In the genomic region with DNA sequence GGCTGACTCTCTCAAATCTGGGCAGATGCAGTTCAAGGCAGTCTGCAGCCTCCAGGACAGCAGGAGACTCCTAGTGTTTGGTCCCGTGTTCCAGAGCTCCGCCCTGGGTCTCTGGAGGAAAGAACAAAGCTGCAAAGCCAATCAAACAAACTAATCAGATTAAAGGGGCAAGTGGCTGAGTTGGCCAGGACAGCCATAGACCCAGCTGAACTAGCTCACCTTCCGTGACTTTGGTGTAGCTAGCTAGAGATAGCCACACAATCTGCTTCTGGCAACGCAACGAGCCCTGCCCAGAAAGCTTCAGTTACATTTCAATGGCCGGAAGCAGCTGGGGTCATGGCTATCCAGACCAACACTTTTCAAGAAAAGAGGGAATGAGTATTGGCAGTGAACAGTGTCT, we compare ENCODE assay signal across 16 mouse cellular contexts. TPM values are rescaled to one million over a fixed set of nuclear protein-coding genes. Genes with fewer than 3 reads are reported as not detected.
DNase-seq lines count a peak whose midpoint lies in the region; ATAC-seq and TF ChIP-seq lines count a peak whose summit lies in the region.
"Had no signal": no experiment of that assay in that cellular context is flagged by ENCODE, and none has a peak within 500 bp of the region (broad histone marks: within the 10 kb centered on the region; RNA-seq: fewer than 3 reads in every experiment).

No protein-coding gene starts in this region.

- no peaks in the 10 kb centered on the region for H3K27me3 ChIP-seq in embryonic facial prominence, embryonic 11.5 days (ENCODE audit: control insufficient read depth, insufficient read depth, low read length)
- H3K27me3 ChIP-seq in embryonic facial prominence, embryonic 10.5 days (replicated peaks; ENCODE audit: low read depth, poor library complexity, severe bottlenecking) = no peaks in the 10 kb centered on the region
- no peaks in the 10 kb centered on the region for H3K27me3 ChIP-seq in kidney, embryonic 16.5 days (ENCODE audit: insufficient read depth, low read length)
- H3K27me3 ChIP-seq: embryonic facial prominence, embryonic 12.5 days; limb, embryonic 15.5 days; midbrain, embryonic 12.5 days had no signal

- no peak overlapping the region for H3K4me3 ChIP-seq in embryonic facial prominence, embryonic 11.5 days (ENCODE audit: low read depth, low read length)
- H3K4me3 ChIP-seq in embryonic facial prominence, embryonic 10.5 days = no peak overlapping the region
- H3K4me3 ChIP-seq in kidney, embryonic 16.5 days (ENCODE audit: low read length) = no peak overlapping the region
- H3K4me3 ChIP-seq in ES-E14 (ENCODE audit: insufficient read depth in 1 of 2, low read depth in 1 of 2, low read length in 2 of 2, poor library complexity in 1 of 2, severe bottlenecking in 1 of 2) = no peak overlapping the region
- H3K4me3 ChIP-seq: embryonic facial prominence, embryonic 12.5 days; hindbrain, embryonic 10.5 days; limb, embryonic 15.5 days; midbrain, embryonic 12.5 days had no signal

- WGBS in embryonic facial prominence, embryonic 11.5 days = 41% methylated on average over 6 of the region's 6 CpGs
- 45% methylated on average over 6 of the region's 6 CpGs for WGBS in embryonic facial prominence, embryonic 10.5 days
- 49% methylated on average over 6 of the region's 6 CpGs for WGBS in kidney, embryonic 16.5 days

- no peaks in the 10 kb centered on the region for H3K4me1 ChIP-seq in embryonic facial prominence, embryonic 11.5 days (ENCODE audit: control insufficient read depth, insufficient read depth, low read length)
- H3K4me1 ChIP-seq in embryonic facial prominence, embryonic 10.5 days = peaks cover 6% of the 10 kb centered on the region
- no peaks in the 10 kb centered on the region for H3K4me1 ChIP-seq in kidney, embryonic 16.5 days (ENCODE audit: insufficient read depth, low read length)
- peaks cover 9 to 18% of the 10 kb centered on the region in 2 experiments for H3K4me1 ChIP-seq in ES-E14 (ENCODE audit: control insufficient read depth in 2 of 2, insufficient read depth in 2 of 2, low read length in 2 of 2, poor library complexity in 1 of 2)
- H3K4me1 ChIP-seq: embryonic facial prominence, embryonic 12.5 days; limb, embryonic 15.5 days; midbrain, embryonic 12.5 days had no signal

- no peaks in the 10 kb centered on the region for H3K36me3 ChIP-seq in embryonic facial prominence, embryonic 11.5 days (replicated peaks; ENCODE audit: control insufficient read depth, insufficient read depth, low read depth, low read length)
- H3K36me3 ChIP-seq in embryonic facial prominence, embryonic 10.5 days (replicated peaks) = no peaks in the 10 kb centered on the region
- H3K36me3 ChIP-seq in kidney, embryonic 16.5 days (ENCODE audit: insufficient read depth, low read length) = no peaks in the 10 kb centered on the region
- H3K36me3 ChIP-seq in ES-E14 (ENCODE audit: control insufficient read depth, insufficient read depth, low read length, poor library complexity, severe bottlenecking) = no peaks in the 10 kb centered on the region; the same call in 1 of the 2 replicates
- H3K36me3 ChIP-seq: embryonic facial prominence, embryonic 12.5 days; hindbrain, embryonic 10.5 days; limb, embryonic 15.5 days; midbrain, embryonic 12.5 days had no signal

- no peak overlapping the region for H3K27ac ChIP-seq in embryonic facial prominence, embryonic 11.5 days (replicated peaks; ENCODE audit: low read depth, low read length)
- no peak overlapping the region for H3K27ac ChIP-seq in embryonic facial prominence, embryonic 10.5 days (replicated peaks)
- no peak overlapping the region for H3K27ac ChIP-seq in kidney, embryonic 16.5 days (ENCODE audit: low read length)
- peak overlapping the region; percentile 23 for H3K27ac ChIP-seq in ES-E14 (ENCODE audit: insufficient read depth, low read depth, low read length, poor library complexity, severe bottlenecking)
- H3K27ac ChIP-seq: embryonic facial prominence, embryonic 12.5 days; hindbrain, embryonic 10.5 days; limb, embryonic 15.5 days; midbrain, embryonic 12.5 days had no signal

- peak; percentile 5 for DNase-seq in embryonic facial prominence, embryonic 11.5 days (ENCODE audit: low spot score)
- DNase-seq in embryonic facial prominence, embryonic 10.5 days (ENCODE audit: low spot score) = no peak
- peak; percentile 8 to 39 for DNase-seq in kidney, postnatal 4 days
- DNase-seq in ES-E14 (ENCODE audit: low read depth, low spot score) = peak; percentile 29
- peak; percentile 2 to 21 for DNase-seq in heart, postnatal 14 days
- no peak for DNase-seq in layer of hippocampus, adult 8-10 months (ENCODE audit: low spot score in 2 of 2)
- no peak for DNase-seq in lung, postnatal 36 days
- DNase-seq: cerebellum, adult 2 months; gastrocnemius, postnatal 10 days had no signal

- in situ Hi-C loops in ES-E14 (cut with MboI; ENCODE audit: low sequenced_read_pairs in 2 of 2, unreplicated experiment in 2 of 2) = loop anchor here in 1 of 2 experiments (25.0 kb wide), 1 partner anchor 259 kb away; no protein-coding TSS in a partner anchor

- H3K4me2 ChIP-seq in embryonic facial prominence, embryonic 11.5 days (ENCODE audit: low read depth, low read length) = no peak overlapping the region
- no peak overlapping the region for H3K4me2 ChIP-seq in kidney, embryonic 16.5 days (replicated peaks; ENCODE audit: low read depth, low read length)
- H3K4me2 ChIP-seq: embryonic facial prominence, embryonic 12.5 days; limb, embryonic 15.5 days; midbrain, embryonic 12.5 days had no signal

- no peaks in the 10 kb centered on the region for H3K9me3 ChIP-seq in embryonic facial prominence, embryonic 11.5 days (replicated peaks; ENCODE audit: control insufficient read depth, low read length)
- no peaks in the 10 kb centered on the region for H3K9me3 ChIP-seq in embryonic facial prominence, embryonic 10.5 days
- H3K9me3 ChIP-seq in kidney, embryonic 16.5 days (ENCODE audit: low read length) = no peaks in the 10 kb centered on the region
- H3K9me3 ChIP-seq in ES-E14 (ENCODE audit: control insufficient read depth, insufficient read depth, low read depth, low read length) = no peaks in the 10 kb centered on the region
- H3K9me3 ChIP-seq: embryonic facial prominence, embryonic 12.5 days; hindbrain, embryonic 10.5 days; limb, embryonic 15.5 days; midbrain, embryonic 12.5 days had no signal

- ATAC-seq in embryonic facial prominence, embryonic 11.5 days (replicated peaks; ENCODE audit: insufficient number of reproducible peaks, low FRiP score, low TSS enrichment, low read depth) = no peak
- no peak for ATAC-seq in kidney, embryonic 16.5 days (ENCODE audit: low FRiP score, low TSS enrichment)
- ATAC-seq: forebrain, embryonic 14.5 days had no signal

- no peak overlapping the region for H3K9ac ChIP-seq in embryonic facial prominence, embryonic 11.5 days (replicated peaks; ENCODE audit: low read length)
- H3K9ac ChIP-seq in kidney, embryonic 16.5 days (replicated peaks; ENCODE audit: low read length) = no peak overlapping the region
- H3K9ac ChIP-seq in ES-E14 (ENCODE audit: insufficient read depth, low read depth, low read length, poor library complexity, severe bottlenecking) = no peak overlapping the region
- H3K9ac ChIP-seq: embryonic facial prominence, embryonic 12.5 days; limb, embryonic 15.5 days; midbrain, embryonic 12.5 days had no signal

- intact Hi-C loops in heart, postnatal 14 days (cut with DNase I) = no loop called here

TF ChIP-seq in ES-E14, 5 proteins besides CTCF, POLR2A, EP300 and RAD21:
- no peak for TF ChIP-seq MAFK (IDR thresholded peaks at IDR 0.05; ENCODE audit: insufficient read depth, low read depth, low read length)
- no peak for TF ChIP-seq CHD2 (IDR thresholded peaks at IDR 0.05; ENCODE audit: low read depth, low read length)

RNA-seq across cellular contexts. Expression of gene 4930452B06Rik, which starts 44.9 kb away (rescaled TPM):
- polyA plus RNA-seq in embryonic facial prominence, embryonic 11.5 days (2014; fragmentation: Nextera tagmentation; extraction: Ambion mirVana) = 13.7 and 14.6 TPM in 2 replicates
- 11.1 and 12.7 TPM in 2 replicates for polyA plus RNA-seq in embryonic facial prominence, embryonic 10.5 days (2016; fragmentation: Nextera tagmentation; extraction: Ambion mirVana)
- 10.7 and 11.1 TPM in 2 replicates for polyA plus RNA-seq in kidney, embryonic 16.5 days (2015; fragmentation: Nextera tagmentation; extraction: Ambion mirVana)
- 7.4 and 7.7 TPM in 2 replicates for total RNA-seq in ES-E14 (2012; rRNA removed)
- total RNA-seq in heart, postnatal 14 days (2021) = 1 to 10 TPM; 3.3 to 4.1 TPM
- 1 to 10 TPM; 4.8 to 7.2 (median 5.6) TPM for total RNA-seq in layer of hippocampus, adult 8-10 months (2022)
- total RNA-seq: MEL had no signal

Comparison
In these comparisons a context has a peak if more than half of its experiments do, and no peak if none do; other contexts are left out.
1. DNase-seq: peak in embryonic facial prominence, embryonic 11.5 days (single experiment), kidney, postnatal 4 days (2 of 2), ES-E14 (single experiment) and heart, postnatal 14 days (2 of 2); none in embryonic facial prominence, embryonic 10.5 days (single experiment), layer of hippocampus, adult 8-10 months (0 of 2) and lung, postnatal 36 days (single experiment).